Mouse (Mus musculus) retina, adult 2 months (tissue): ENCODE measurements around the gene Lpar3.
A peak's percentile ranks its signal among the peaks of the same experiment; 100 is the strongest.

ENCODE experiments used
- DNase-seq: peaks from one replicate; pipeline ENCODE4 v3.0.0-alpha.2; 2012; ENCODE audit warnings: low read depth, low spot score

Gene Lpar3

DNA sequence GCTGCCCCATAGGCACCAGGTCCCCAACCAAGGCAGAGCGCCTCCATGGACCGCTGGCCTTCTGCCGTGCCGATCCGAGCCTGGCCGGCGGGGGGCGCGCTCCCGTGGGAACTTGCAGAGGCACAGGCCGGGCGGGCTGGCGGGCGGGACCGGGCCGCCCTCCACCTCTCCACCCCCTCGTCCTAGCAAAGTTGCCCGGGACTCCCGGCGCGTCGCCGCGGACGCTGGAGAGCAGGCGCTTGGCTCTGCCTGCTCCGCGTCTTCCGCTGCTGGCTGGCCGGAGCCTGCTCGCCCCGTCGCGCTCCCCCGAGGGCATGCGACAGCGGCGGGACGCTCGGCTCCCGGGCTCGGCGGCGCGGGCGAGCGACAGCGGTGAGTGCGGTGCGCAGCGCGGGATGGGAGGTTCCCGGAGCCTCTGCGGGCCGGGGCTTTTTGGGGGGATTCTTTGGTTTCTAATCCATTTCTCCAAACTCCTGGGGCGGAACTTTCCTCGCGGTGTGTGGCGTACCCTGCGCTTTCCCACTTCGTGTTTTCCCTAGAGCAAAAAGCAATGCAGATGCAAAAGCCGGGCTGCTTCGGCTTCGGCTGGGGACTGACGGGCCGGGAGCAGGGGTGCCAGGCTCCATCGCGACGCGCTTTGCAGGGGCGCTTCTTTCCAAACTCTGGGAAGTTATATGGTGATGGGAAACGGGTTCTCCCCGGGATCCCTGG is at the start of gene Lpar3:
Gene Lpar3 (plus strand): TSS at position 188 of the 711 bp plus-strand sequence.
- DNase-seq = no peak

DNA sequence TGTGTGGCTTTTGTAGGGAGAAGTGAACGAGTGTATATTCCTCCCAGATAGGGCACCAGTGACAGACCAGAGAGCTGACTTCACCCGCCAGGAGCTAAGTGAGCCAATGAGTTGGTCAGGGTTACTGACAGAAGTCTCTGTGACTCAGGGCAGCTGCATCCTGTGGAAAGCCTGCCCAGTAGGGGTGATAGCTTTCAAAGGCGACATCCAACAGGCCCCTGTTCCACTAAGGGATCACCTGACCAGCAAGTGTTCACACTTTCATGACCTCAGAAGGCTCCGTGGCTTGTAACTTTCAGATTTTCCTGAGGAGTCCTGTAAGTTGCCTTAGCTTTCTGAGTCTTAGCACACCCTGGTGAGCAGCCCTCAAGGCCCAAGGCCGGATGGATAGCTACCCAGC is 47.7 kb upstream of the Lpar3 start:
- no peak for DNase-seq

DNA sequence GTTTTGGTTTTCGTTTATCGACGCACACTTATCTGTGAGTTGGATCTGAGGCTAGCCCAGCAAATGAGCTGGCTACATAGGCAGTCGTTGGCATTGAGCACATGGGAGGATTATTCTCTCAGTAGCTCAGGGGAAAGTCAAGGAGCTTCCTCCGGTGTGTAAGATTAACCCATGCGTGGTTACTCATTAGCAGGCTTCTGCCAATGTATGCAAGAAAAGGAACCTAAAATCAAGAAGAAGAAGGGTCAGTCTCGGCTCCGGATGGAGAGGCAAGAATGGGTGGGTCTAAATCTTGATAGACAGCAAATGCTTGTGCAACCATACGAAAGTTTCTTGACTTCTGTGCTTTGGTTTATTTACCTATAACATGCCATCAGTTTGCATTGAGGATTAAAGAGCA is 46.5 kb upstream of the Lpar3 start:
- DNase-seq = no peak

DNA sequence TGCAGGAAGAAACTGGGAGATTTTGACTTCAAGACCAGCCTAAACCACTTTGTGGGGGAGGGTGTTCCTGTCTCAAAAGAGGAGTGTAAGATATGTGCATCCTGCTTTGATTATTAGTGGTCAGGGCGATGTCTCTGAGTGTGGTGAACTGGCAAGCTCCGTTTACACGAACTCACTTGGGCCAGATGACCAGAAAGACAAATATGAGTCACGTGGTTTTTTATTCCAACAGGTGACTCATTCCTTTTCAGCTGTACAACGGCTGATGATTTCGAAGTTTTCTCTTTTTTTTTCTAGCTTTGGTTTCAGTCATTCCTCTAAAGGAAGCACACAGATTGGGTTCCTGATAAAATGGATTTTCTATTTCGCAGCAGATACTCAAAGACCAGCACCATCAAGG is 43.5 kb upstream of the Lpar3 start:
- no peak for DNase-seq

DNA sequence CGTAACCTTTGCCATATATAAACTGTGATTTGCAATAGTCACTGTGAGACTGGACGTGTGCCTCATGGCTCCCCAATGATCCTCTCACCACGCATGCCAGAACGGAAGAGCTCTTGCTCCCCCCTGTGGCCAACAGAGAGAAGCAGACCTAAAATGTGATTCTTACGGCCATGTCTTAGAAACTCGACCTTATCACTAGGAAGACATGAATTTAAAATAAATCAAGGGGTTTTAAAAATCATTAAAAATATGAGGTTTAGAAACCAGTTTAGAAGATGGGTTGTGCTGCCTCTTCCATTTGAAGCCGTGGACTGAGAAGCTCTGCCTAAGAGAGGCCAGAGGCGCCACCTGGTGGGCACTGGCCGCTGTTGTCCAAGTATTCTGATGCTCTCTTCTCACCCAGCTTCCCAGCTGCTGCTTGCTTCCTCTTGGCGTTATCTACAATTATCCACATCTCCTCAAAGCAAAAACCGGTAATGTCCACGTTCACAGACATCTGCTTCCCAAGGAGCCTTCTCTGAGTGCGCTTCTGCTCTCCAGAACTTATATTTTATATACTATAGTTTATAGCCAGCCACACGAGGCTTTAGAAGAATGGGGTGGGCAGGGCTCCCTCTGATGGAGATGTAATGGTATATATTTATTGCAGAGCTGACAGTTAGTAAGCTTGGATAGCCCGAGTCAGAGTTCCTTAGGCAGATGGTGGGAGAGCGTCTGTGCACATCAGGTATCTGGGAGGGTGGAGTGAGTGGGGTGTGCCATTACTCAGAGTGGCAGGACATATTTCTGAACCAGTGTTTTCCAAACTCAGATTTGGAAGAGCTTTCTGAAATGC is 42.8 kb upstream of the Lpar3 start:
- DNase-seq = peak; percentile 60

DNA sequence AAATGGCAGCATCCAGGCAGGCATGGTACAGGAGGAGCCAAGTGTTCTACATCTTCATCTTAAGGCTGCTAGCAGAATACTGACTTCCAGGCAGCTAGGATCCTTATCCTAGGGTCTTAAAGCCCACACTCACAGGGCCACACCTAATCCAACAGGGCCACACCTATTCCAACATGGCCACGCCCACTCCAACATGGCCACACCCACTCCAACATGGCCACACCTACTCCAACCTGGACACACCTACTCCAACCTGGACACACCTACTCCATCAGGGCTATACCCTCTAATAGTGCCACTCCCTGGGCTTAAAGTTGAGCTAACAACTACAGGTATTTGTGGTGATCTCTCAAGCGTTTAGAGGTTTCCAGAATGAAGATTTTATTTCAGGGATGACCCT is 40.4 kb upstream of the Lpar3 start:
- no peak for DNase-seq

DNA sequence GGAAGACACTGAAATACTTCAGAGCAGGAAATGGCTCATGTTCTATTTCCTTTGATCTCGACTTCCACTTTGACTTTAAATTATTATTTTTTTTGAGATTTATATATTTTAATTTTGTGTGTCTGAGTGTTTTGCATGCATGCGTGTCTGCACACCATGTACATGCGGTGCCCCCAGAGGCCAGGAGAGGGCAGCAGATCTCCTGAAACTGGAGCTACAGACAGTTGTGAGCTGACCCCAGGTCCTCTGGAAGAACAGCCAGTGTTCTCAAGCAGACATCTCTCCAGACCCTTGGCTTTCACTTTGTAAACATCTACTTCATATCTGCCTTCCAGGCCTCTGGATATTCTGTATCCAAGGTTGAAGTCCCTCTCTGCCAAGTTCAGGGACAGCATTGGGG is 39.8 kb upstream of the Lpar3 start:
- DNase-seq = no peak

DNA sequence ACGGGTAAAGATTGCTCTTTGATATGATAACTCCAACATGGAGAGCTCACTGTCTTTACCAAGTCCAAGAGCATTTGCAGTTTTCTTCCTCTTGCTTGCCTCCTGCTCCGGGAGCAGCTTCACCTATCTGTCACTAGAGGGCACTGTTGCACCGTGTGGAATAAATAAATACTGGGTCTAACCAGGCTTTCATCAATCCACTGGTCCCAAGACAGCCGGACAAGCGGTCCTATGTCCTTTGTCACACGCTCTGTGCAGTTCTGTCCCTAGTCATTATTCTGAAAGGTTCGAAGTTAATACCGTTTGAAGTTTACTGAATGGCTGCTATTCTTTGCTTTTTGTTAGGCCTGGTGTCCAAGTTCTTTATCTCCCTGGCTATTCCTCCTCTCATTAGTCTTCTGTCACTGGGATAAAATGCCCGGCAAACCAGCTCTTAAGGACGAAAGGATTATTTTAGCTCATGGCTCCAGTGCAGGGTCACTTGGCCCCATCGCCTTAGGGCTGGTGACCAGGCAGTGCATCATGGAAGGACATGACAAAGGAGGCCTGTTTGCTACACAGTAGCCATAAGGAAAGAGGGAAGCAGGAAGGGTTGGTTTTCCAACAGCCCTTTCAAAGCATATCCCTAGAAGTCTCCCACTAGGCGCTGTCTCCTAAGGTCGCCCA is 35.6 kb upstream of the Lpar3 start:
- DNase-seq = peak; percentile 48

DNA sequence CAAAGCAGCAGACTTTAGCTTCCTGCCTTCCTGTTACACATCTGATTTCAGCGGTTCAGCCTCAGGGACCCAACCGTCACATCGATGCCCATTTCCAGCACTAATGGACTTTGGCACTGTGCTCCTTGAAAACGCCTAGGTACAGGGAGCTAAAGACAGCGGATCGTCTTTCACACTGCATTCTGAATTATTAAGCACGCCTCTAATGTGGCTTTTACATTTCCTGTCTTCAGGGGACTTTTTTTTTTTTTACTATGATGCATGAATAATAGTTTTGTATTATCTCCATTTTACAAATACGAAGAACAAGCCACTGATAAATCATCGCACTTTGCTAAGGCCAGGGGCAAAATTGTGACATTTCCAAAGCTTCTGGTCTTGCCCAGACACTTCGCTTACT is 34.7 kb upstream of the Lpar3 start:
- DNase-seq = no peak

DNA sequence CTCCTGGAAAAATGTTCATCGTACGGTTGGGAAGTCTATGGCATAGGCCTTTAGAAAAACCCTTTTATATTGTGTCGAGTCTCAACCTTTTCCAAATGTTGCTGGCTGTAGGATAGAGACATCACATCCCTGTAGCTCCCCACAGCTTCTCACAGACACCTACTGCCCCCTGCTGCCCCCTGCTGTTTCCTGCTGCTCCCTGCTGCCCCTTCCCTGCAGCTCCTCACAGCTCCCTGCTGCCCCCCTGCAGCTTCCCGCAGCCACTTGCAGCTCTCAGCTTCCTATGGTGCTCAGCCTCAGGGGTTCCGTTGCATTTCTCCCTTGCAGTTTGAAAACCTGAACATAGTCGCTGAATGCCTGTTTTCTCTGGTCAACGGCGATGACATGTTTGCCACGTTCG is 30.8 kb upstream of the Lpar3 start:
- DNase-seq = no peak

DNA sequence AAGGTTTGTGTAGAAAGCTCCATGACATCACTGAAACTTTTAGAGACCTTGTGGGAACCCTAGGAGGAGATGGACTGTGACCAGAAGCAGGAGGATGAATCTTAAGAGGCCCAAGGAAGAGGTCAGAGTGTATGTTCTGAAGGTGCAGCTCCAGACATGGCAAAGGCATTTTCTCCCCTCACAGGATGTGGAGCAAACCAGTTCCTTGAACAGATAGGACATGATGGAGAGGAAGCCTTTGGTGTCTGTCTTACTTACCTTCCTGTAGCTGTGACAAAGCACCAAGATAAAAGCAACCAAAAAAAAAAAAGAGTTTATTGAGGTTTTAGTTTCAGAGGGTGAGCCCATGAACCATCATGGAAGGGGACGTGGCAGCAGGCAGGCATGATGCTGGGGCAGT is 28.3 kb upstream of the Lpar3 start:
- DNase-seq = no peak

DNA sequence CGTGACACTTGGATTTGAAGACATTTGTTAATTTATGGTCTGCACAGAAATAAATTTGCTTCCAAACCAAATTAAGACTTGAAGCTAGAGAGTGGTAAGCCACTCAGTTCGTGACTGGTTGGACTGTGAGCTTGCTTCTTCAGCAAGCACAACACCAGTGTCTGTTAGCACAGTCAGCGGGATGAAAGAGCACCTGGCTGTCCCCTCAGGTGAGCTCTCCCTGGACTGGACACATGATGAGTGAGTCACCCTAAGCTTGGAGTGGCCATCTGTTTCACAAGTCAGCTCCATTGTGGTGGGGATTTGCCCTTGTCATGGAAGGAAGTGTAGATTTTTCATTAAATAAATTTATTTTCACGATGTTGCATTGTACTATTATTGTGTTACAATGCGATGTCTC is 25.6 kb upstream of the Lpar3 start:
- no peak for DNase-seq

DNA sequence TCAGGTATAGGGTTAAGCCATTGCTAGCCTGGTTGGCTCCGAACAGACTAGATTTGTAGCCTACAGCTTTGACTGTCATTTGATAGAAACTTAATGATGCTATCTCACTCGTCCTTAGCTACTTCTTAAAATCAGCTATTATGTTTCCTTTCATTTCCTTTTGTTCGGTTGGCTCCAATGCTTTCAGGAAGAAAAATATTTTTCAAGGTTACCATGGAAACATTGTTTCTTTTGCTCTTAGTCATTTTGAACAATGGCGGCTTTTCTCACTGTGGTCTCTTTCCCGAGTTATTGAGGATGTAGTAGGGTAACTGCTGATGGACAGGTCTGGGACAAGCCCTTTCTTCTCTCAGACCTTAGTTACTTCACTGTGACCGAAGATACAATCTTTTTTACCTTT is 24.5 kb upstream of the Lpar3 start:
- no peak for DNase-seq

DNA sequence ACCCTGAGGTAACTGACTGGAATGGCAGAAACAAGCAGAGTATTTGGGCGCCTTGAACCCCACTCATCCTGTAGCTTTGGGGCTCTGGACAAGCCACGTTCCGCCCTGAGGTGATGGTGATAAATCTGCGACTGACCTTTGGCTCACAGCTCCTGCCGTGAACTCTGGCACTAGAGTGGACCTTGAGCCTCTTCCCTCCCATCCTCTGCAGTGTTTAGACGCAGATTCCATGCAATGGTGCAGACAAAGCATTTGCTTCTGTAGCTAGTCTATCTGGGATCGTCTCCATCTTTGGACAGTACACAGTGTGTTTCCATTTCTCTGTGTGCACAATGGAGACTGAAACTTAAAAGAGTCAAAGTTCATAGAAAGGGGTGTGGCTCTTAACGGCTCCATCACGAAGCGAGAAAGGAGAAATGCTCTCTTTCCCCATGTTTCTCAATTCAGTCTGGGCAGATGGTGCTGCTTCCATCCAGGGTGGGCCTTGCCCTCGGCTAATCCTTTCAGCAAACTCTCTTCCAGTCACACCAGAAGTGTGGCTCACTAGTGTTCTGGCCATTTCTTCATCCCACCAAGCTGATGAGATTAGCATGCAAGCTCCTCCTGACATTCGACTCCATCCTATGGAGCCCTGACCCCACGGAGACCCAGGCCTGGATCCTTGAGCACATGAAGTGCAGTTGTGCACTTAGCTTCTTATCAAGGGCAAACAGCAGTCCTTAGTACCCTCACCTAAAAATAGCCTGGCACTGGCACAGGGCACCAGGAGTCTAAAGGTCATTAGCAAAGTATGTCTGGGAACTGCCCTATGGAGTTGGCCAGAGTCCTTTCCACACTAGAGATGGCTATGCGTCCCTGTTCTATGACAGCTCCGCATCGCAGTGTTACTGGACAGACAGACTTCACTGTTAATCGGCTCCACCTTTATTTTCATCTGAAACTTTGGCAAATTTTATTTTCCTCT is 23.7 kb upstream of the Lpar3 start:
- DNase-seq = no peak

DNA sequence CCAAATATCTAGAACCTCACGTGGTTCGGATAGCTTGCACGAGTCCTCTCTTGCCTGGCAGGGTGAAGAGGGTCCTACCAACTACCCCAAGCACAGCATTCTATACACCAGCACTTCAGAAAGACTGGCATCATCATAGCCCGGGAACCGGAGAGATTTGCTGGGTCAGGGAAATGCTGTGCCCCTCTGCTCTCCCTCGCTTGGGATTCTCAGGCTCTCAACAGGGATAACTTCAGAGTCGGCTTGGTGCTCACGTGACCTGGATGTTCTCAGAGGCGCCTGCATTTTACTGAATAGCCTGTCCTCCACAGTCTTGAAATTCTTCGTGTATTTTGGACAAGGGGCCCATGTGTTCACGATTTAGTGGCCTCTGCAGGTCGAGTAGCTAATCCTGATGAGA is 23.0 kb upstream of the Lpar3 start:
- no peak for DNase-seq

DNA sequence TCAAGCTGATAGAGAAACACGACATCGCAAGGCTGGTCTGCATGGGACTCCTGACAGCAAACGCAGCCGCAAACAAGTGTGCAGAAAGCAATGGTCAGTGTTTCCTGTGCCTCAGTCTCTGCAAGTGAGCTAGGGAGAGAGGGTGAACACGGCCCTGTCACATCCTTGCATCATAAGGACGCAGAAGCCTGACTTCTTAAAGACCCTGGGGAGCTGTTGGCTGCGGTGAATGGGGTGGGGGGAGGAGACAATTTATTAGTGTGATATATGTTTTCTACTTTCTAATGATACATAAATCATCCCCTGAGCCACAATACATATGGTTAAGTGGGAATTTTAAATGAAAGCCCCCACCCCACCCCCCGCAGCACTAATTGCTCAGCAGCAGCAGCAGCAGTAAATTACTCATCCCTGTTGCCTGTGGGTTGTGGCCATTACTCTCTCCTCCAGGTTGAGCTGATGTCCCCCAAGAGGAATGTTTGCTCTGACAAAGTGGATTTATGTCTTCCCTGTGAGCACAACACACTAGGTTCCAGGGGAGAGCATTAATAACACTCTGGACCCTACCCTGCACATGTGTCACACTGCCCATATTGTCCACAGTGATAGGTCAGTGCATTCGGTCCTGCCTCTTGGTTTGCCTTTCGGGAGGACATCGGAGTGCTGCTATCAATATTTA is 21.8 kb upstream of the Lpar3 start:
- no peak for DNase-seq

DNA sequence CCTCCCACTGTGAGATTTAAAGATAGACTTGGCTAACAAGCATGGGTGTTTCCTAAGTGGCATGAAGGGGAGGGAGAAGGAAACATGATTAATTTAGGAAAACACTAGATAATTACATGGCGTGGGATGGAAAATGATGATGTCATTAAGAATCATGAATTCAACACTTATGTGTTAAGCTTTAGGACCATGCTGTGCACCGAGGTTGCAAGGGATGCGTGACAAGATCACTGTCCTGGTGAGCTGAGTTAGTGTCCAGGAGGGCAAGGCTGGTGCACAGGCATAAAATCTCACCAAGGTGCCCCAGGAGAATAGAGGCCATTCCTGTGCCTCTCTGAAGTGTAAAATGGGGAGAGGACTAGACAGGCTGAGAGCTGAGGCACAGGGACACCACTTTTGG is 21.3 kb upstream of the Lpar3 start:
- DNase-seq = no peak

DNA sequence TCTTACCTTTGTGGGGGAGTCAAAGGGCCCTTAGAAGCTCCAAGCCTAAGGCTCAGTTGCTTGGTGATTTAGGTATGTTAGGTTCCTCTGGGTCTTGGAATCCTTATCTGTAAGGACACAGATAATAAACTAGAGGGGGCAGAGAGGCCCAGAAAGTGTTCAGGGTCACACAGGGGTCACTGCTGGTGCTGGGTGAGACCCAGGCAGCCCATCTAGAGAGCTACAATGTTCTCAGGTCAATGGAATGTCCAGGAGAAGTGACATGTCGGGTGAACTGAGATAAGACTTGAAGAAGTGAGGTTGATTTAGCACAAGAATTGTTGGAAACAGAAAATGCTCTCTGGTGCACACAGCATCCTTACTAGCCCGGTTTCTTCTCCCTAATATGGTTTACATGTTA is 16.4 kb upstream of the Lpar3 start:
- no peak for DNase-seq

DNA sequence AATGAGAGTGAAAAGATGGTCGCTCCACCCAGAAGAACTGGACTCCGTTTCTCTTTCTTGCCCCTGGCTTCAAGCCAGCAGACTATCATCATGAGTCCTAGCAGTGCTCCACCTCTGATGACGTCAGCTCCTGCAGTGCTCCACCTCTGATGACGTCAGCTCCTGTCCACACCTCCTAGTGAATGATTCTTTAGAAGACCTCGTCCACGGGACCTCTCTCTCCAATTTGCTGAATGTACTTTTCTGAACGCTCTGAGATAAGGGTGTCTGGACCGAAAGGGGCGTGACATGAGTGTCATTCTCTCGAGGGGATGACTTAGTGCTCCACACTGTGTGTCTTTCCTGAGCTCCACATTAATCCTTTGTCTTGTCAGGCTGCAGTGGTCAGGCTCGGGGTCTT is 15.5 kb upstream of the Lpar3 start:
- DNase-seq = no peak

DNA sequence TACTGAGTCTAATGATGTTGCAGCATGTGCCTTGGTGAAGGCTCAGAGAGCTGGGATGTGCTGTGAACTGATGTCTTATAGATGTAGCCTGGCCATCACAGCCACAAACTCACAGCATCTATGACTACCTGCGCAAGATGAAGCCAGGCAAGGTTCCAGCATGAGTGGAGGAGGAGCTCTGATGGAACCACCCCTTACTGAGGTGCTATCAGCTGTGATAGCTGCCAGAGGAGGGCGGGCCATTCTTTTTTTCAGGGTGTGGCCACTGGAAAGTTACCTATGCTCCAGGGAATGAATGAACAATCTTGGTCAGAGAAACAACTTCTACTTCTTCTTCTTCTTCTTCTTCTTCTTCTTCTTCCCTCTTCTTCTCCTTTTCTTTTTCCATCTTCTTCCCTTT is 14.1 kb upstream of the Lpar3 start:
- no peak for DNase-seq

DNA sequence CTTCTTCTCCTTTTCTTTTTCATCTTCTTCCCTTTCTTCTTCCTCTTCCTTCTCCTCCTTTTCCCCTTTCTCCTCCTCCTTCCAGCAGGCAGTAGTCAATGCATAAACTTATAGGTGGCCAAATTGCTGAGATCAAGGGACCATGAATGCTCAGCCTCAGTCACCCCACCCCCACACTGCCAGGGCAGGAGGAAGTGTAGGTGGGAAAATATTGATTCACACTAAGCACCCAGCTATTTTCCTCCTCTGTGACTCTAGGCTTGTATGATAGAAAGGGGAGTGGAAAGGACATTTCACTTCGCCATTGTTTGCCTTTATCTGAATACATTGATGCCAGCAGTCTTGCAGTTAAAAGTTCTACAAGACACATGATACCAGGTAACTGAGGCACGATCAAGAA is 13.3 kb upstream of the Lpar3 start:
- no peak for DNase-seq
